Mouse (Mus musculus): ENCODE measurements around the gene Tnpo1.
A peak's percentile ranks its signal among the peaks of the same experiment; 100 is the strongest.
"Not testable (repeated sequence)": the region's sequence is repeated elsewhere in the genome, so short reads cannot be mapped to it uniquely, and the experiment has no call there.

Tnpo1 gene

DNA sequence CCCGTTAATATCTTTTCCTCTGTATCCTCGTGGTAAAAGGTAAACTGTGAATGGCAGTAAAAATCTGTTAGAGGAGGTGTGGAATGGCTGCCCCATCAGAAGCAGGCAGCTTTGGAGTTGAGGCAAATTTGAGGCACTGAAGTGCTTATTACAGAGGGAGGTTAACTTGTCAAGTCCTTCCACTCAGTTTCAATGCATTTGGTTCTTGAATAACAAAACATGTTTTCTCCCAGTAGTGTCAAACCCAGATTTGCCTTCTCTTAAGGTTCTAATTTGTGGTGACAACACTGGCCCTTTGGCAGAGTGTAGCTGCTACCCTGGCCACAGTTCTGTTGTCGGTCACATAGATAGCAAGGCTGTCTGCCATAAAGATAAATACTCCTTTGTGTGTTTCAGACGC, 108.4 kb downstream of the Tnpo1 start:
- no peak for DNase-seq (ENCODE audit: extremely low spot score)

DNA sequence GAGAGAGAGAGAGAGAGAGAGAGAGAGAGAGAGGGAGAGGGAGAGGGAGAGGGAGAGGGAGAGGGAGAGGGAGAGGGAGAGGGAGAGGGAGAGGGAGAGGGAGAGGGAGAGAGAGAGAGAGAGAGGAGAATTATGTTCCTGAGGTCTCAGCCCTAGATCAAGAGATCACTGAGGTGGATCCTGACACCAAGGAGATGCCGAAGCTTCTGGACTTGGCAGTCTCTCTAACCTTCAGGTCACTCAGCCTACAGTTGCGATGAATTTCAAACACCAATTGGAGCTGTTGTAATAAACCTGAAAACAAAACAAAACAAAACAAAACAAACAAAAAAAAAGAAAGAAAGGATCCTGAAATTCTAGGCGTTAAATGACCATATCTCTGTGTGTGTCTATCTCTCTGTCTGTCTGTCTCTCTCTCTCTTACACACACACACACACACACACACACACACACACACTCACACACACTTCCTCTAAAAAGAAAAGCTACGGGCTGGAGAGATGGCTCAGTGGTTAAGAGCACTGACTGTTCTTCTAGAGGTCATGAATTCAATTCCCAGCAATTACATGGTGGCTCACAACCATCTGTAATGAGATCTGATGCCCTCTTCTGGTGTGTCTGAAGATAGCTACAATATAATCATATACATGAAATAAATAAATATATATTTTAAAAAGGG, 109.1 kb downstream of the Tnpo1 start:
- not testable (repeated sequence) for DNase-seq (ENCODE audit: extremely low spot score)

DNA sequence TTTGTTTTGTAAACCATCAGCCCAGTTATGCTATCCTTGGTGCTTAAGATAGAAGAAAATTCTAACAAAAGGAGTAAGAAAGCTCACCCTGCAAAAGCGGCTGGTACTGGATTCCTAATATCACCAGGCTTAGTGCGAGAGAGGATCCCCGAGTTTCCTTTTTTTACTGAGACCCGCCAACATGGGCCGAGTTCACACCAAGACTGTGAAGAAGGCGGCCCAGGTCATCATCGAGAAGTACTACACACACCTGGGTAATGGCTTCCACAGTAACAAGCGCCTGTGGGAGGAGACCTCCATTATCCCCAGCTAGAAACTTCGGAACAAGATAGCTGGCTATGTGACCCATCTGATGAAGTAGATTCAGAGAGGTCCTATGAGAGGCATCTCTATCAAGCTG, 109.6 kb downstream of the Tnpo1 start:
- DNase-seq (ENCODE audit: extremely low spot score): no peak

DNA sequence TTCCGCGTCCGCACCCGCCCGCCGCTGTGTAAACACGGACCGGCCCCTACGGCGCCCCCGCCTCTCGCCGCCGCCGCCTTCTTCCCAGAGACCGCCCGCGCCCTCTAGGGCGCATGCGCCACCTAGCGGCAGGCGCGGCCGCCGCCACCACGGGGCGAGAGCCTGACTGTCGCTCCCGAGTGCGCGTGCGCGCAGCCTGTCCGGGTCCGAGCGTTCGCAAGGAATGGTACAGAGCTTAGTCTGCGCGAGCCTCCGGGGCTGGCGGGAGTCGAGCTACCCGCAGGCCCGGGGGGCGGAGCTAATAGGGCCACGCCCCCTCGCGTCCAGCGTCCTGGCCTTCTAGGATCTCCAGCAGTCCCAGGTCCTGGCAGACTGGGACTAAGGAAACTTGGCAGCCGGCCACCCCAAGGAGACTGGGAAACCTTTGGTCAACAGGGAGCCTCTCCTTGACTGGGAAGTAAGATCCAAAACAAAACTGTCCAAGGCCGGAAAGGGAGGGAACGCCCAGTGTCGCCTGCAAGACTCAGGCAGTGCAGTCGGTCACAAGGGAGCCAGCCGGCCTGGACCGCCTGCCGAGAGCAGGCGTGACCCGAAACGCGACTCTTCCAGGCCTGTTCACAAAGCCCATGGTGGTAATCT, 110.9 kb downstream of the Tnpo1 start, which contains the start of gene Fcho2:
TSS of gene Fcho2 (minus strand) at position 303 of the 639 bp plus-strand sequence.
- DNase-seq (ENCODE audit: extremely low spot score): peak; percentile 98

DNA sequence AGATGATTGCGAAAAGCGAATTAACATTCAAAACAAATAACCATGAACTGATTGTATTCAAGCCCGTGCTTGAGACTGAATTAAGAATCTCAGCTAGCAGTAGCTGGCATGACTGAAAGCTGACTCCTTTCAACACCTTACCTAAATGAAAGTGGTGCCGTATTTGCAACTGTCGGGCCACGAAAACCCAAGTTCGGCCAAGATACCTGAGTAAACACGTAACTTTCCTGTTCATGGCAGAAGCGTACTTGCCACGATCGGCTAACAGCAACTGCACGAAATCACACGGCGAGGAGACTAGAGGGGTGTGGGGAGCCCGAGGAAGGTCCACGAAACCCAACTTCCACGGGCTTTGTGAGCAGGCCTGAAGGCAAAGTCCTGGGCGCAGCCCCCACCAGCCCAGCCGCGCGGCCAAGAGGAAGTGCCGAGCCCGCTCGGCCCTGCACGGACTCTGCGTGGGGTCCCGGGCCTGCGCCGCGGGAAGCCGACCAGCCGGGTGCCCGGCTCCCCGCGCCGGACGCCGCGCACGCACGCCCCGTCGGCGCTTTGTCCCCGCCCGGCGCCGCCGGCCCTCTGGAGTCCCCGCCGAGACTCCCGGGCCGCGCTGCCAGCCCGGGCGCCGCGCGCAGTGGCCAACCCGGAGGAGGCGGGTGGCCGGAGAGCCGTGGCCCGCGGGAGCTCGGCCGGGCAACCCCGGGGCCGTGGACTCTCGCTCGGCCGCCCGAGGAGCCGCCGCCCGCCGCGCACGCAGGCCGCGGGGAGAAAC, 111.7 kb downstream of the Tnpo1 start:
- DNase-seq (ENCODE audit: extremely low spot score): peak; percentile 56

DNA sequence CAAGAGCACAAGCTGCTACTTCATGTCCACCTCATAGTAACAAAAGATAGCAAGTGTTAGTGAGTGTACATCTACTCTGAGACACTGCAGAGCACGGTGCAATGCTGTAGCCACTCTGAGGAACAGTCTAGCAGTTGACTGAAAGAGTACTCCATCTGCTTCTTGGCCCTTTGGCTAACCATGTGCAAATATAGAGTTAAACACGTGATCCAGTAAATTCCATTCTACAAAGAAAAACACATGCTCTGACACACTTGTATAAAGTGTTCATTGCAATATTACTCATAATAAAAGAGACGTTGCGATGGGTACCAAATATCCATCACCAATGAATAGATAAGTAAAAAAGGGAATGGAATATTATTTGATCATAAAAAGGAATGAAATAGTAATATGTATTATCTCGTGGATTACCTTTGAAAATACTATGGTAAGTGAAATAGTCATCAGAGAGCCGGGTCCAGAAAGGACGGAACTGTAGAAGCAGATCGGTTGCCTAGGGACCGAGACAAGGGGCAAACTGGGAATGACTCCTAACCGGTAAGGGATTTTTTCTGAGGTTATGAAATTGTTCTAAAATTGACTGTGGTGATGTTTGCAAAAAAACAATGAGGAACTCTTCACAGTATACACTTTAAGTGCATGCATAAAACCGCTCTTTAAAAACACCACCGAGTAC, 112.4 kb downstream of the Tnpo1 start:
- DNase-seq (ENCODE audit: extremely low spot score): no peak

DNA sequence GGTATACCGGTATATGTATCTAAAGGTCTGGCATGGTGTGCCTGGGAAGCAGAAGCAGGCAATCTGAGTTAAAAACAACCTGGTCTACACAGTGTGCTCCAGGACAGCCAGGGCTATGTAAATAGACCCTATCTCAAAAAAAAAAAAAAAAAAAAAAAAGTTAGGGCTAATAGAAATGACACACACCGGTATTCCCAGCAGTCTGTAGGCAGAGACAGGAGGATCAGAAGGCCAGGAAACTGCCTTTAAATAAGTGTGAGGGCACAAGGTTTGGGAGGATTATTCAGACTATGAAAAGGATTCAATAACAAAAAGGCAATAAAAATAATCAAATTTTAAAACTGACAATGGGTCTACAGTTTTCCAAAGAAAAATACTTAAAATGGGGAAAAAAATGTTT, 113.0 kb downstream of the Tnpo1 start:
- no peak for DNase-seq (ENCODE audit: extremely low spot score)

DNA sequence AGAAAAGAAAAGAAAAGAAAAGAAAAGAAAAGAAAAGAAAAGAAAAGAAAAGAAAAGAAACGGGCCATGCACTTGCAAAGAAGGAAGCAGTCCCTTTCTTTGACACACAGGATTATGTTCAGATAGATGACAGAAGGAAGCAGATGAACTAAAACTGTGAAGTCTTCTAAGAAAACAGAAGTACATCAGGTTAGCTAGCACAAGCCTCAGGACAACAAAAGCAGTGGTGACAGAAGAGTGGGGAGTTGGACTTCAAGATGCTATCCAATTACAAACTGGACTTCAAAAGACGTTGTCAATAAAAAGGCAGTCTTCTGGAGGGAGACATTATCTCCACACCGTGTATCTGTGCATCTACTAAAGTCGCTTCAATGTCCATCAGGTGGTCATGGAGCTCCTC, 113.9 kb downstream of the Tnpo1 start:
- no peak for DNase-seq (ENCODE audit: extremely low spot score)

DNA sequence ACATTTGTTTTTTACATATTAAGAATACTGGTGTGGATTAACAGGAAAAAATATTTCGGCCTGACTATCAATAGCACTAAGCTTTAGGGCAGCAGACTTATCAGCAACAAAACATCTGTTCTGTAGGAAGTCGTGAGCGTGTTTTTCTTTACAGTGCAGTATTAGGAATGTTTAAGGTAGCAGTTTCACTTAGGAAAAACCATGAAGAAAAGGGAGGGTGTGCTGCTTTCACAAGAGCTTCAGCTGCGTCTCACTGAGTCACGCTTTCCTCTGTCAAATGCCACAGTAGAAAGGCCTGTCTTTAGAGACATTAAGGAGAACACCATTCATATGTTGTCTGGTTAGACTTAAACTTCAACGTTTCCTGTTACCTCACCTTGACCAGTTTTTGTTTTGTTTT, 116.0 kb downstream of the Tnpo1 start:
- no peak for DNase-seq (ENCODE audit: extremely low spot score)

DNA sequence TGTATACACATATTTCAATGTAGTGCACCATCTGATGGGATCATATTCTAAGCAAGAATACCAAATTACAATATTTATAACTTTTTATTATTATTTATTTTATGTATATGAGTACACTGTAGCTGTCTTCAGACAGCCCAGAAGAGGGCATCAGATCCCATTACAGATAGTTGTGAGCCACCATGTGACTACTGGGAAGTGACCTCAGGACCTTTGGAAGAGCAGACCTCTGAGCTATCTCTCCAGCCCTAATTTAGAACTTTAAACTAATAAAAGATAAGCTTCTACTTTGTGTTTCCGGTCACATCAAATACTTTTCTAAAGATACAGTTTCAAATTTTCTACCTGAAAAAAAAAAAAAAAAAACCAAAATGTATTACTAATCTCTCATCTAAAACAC, 117.1 kb downstream of the Tnpo1 start:
- DNase-seq (ENCODE audit: extremely low spot score): no peak

DNA sequence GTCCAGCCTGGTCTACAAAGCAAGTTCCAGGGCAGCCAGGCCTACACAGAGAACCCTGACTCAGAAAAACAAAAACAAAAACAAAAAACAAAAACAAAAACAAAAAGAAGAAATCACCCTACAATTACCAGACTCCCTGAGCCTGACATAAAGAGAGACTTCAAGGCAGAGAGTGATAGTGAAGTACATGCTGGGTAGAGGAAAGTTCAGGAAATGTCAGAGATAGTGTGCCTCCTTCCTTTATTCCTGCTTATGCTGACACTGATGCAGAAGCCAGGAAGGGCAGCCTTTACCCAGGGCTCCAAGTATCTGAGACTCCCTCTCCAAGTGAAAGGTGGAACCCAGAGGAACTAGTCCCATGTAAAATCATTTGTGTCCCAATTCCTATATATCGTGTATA, 121.7 kb downstream of the Tnpo1 start:
- DNase-seq (ENCODE audit: extremely low spot score): no peak

DNA sequence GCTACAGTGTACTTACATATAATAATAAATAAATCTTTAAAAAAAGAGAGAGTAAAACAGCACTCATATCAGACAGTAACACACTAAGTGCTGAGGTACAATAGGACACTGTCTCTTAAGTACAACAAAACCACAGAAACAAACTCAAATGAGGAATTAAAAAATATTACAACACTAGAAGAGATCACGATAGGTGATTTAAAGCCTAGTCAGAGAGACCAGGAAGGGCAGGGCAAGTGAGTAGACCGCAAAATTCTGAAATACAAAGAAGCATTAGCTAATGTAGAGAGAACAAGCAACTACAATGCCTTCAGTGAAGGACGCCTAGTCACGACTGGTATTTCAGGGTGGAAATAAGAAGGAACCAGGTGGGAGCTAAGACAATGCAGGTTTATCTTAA, 122.5 kb downstream of the Tnpo1 start:
- DNase-seq (ENCODE audit: extremely low spot score): no peak

DNA sequence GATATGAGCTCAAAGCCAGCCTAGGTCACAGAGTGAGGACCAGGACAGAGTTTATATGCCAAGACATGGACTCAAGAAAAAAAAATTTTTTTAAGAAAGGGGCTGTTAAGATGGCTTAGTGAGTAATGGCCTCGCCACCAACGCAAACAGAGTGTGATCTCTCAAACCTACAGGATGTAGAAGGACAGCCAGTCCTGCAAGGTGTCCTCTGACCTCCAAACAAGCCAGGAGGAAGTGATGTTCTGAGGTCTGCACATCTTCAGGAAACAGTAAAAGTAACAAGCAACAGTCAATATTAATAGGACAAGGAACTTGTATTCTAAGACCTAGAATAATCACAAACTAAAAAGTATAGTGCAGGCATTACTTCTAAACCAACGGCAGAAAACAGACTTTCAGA, 123.2 kb downstream of the Tnpo1 start:
- no peak for DNase-seq (ENCODE audit: extremely low spot score)

DNA sequence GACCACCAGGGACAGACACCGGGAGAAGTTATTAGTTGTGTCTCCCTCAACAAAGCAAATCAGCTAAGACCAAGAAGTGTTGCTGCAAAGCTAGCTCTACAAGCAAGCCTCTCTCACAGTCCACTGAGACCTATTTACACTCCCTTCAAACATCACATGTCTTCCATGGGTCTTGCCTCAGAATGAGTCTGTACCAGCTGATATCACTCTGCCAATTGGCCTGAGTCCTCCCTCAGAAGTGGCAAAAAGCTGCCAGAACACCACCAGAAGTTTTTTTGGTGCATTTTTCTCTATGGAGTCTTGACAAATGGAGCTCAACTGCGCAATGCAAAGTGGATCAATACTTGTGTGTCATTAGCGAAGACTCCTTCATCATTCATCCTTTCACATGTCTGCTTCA, 130.7 kb downstream of the Tnpo1 start:
- DNase-seq (ENCODE audit: extremely low spot score): no peak

DNA sequence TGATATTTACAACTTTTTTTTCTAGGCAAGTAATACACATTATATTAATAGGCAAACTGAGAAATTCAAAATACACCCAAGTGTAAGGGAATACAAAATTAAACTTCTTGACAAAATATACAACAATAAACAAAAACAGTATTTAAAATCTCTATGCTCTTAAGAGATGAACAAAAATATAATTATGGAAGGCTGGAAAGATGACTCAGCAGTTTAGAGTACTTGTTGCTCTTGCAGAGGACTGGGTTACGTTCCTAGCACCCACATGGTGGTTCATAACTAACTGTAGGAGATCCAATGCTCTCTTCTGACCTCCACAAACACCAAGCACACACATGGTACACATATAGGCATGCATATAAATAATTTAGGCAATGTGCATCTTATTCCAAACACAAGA, 133.3 kb downstream of the Tnpo1 start:
- DNase-seq (ENCODE audit: extremely low spot score): no peak

DNA sequence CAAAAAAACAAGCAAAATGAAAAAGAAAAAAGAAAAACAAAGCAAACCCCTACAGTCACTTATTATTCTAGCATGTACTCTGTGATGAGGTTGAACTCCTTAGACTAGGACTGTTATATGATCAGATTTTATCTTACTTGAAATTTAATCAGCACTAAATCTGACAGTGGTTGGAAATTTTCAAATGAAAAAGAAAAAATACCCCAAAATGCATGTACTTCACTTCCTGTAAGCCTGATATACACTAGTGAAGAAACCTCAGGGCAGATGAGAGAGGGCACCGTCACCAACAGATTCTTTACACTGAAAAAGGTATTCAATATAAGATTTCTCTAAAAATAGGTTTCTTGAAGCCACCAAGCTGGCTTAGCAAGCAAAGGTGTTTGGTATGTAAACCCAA, 134.5 kb downstream of the Tnpo1 start:
- no peak for DNase-seq (ENCODE audit: extremely low spot score)

Data from embryo, embryonic 9.5 days (tissue).